Mouse (Mus musculus) CH12.LX (cell line): ENCODE data around the gene Rplp2. TPM values are rescaled to one million over a fixed set of nuclear protein-coding genes. Genes with fewer than 3 reads are reported as not detected.

Experiments used
- DNase-seq: peaks from one replicate; pipeline ENCODE4 v3.0.0-alpha.2; 2013; ENCODE audit errors: extremely low read depth
- H3K27ac ChIP-seq: 2 replicates; pipeline ENCODE4 v1.5.1; 2012; ENCODE audit warnings: low read depth, mild to moderate bottlenecking, control low read depth, moderate library complexity; ENCODE audit not compliant: insufficient read depth
- H3K27me3 ChIP-seq: replicated peaks from 2 replicates; pipeline ENCODE3; 2012; ENCODE audit warnings: inconsistent platforms
- H3K36me3 ChIP-seq, 2 experiments: replicated peaks in 1 of 2; 2 replicates each; pipeline versions ENCODE3 to v1.6.1; 2012; ENCODE audit warnings: inconsistent platforms in 1 of 2, low read length in 1 of 2, mild to moderate bottlenecking in 1 of 2, mixed read lengths in 1 of 2, moderate library complexity in 1 of 2; ENCODE audit not compliant: control insufficient read depth in 1 of 2, insufficient read depth in 1 of 2
- H3K4me1 ChIP-seq, 2 experiments: 2 replicates each; pipeline ENCODE4 v1.6.1; 2012; ENCODE audit warnings: inconsistent platforms in 1 of 2, moderate library complexity in 1 of 2; ENCODE audit not compliant: insufficient read depth in 2 of 2, control insufficient read depth in 1 of 2
- H3K4me2 ChIP-seq: 2 replicates; pipeline ENCODE4 v1.6.1; 2012; ENCODE audit warnings: low read depth, mild to moderate bottlenecking, control low read depth; ENCODE audit not compliant: poor library complexity, insufficient read depth, severe bottlenecking
- H3K4me3 ChIP-seq, 3 experiments: fragments of 150-350 bp in 1 of 3; sonication (generic) in 1 of 3; replicated peaks in 1 of 3; 2 replicates each; pipeline versions ENCODE3 to v1.5.1; 2011 to 2012; ENCODE audit warnings: low read depth in 2 of 3, low read length in 2 of 3, mild to moderate bottlenecking in 2 of 3, moderate library complexity in 2 of 3, control low read depth in 1 of 3, improper control_type of control experiment in 1 of 3, inconsistent platforms in 1 of 3, mixed read lengths in 1 of 3; ENCODE audit not compliant: poor library complexity in 1 of 3
- H3K79me2 ChIP-seq: replicated peaks from 2 replicates; pipeline ENCODE4 v1.6.1; 2012; ENCODE audit warnings: mild to moderate bottlenecking, moderate library complexity; ENCODE audit not compliant: control insufficient read depth, poor library complexity, insufficient read depth, severe bottlenecking; ENCODE audit errors: extremely low read depth
- H3K9ac ChIP-seq: 2 replicates; pipeline ENCODE4 v1.6.1; 2012; ENCODE audit warnings: low read depth, mild to moderate bottlenecking, control low read depth, moderate library complexity; ENCODE audit not compliant: insufficient read depth
- H3K9me3 ChIP-seq: replicated peaks from 2 replicates; pipeline ENCODE3; 2012; ENCODE audit warnings: low read length, inconsistent platforms, mixed read lengths
- BHLHE40 ChIP-seq: IDR thresholded peaks from 2 replicates; pipeline ENCODE4 v1.6.1; 2011; ENCODE audit warnings: mild to moderate bottlenecking, low read depth, low read length, improper control_type of control experiment
- CHD2 ChIP-seq: IDR thresholded peaks from 2 replicates; pipeline ENCODE4 v1.6.1; 2011; ENCODE audit warnings: low read length, improper control_type of control experiment
- CTCF ChIP-seq, 2 experiments: IDR thresholded peaks in 1 of 2; conservative IDR thresholded peaks in 1 of 2; 2 replicates each; pipeline ENCODE4 v1.5.1; 2011 to 2012; ENCODE audit warnings: low read depth in 2 of 2, low read length in 2 of 2, improper control_type of control experiment in 1 of 2, inconsistent platforms in 1 of 2, mild to moderate bottlenecking in 1 of 2, moderate library complexity in 1 of 2
- E2F4 ChIP-seq: IDR thresholded peaks from 2 replicates; pipeline ENCODE4 v1.6.1; 2011; ENCODE audit warnings: low read depth, low read length, improper control_type of control experiment; ENCODE audit not compliant: insufficient replicate concordance
- ELF1 ChIP-seq: IDR thresholded peaks from 2 replicates; pipeline ENCODE4 v1.6.1; 2014; ENCODE audit warnings: low read depth, mild to moderate bottlenecking, inconsistent platforms, low read length, improper control_type of control experiment
- ETS1 ChIP-seq: conservative IDR thresholded peaks from 2 replicates; pipeline ENCODE4 v1.6.1; 2012; ENCODE audit warnings: low read depth, mild to moderate bottlenecking, inconsistent platforms, low read length, improper control_type of control experiment, moderate library complexity
- GABPA ChIP-seq: IDR thresholded peaks from 2 replicates; pipeline ENCODE4 v1.6.1; 2012; ENCODE audit warnings: low read depth, low read length, improper control_type of control experiment, inconsistent platforms; ENCODE audit not compliant: insufficient replicate concordance
- IRF4 ChIP-seq: IDR thresholded peaks from 2 replicates; pipeline ENCODE4 v1.6.1; 2014; ENCODE audit warnings: low read depth, mild to moderate bottlenecking, inconsistent platforms, low read length, improper control_type of control experiment
- JUN ChIP-seq: IDR thresholded peaks from 2 replicates; pipeline ENCODE4 v1.6.1; 2011; ENCODE audit warnings: low read depth, mild to moderate bottlenecking, low read length, improper control_type of control experiment, moderate library complexity; ENCODE audit not compliant: insufficient read depth
- MAFK ChIP-seq: IDR thresholded peaks from 2 replicates; pipeline ENCODE4 v1.6.1; 2011; ENCODE audit warnings: low read length, improper control_type of control experiment; ENCODE audit not compliant: insufficient replicate concordance
- MAX ChIP-seq: IDR thresholded peaks from 2 replicates; pipeline ENCODE4 v1.6.1; 2011; ENCODE audit warnings: low read length, improper control_type of control experiment
- MAZ ChIP-seq: IDR thresholded peaks from 2 replicates; pipeline ENCODE4 v1.6.1; 2012; ENCODE audit warnings: low read depth, mild to moderate bottlenecking, inconsistent platforms, low read length, improper control_type of control experiment, moderate library complexity
- MXI1 ChIP-seq: IDR thresholded peaks from 2 replicates; pipeline ENCODE4 v1.6.1; 2011; ENCODE audit warnings: mild to moderate bottlenecking, low read depth, low read length, improper control_type of control experiment
- MYC ChIP-seq: IDR thresholded peaks from 2 replicates; pipeline ENCODE4 v1.6.1; 2011; ENCODE audit warnings: low read depth, mild to moderate bottlenecking, improper control_type of control experiment, low read length
- NELFE ChIP-seq: IDR thresholded peaks from 2 replicates; pipeline ENCODE4 v1.6.1; 2011; ENCODE audit warnings: low read depth, low read length, improper control_type of control experiment
- POLR2A ChIP-seq: IDR thresholded peaks from 2 replicates; pipeline ENCODE4 v1.6.1; 2011; ENCODE audit warnings: low read depth, mild to moderate bottlenecking, improper control_type of control experiment, low read length
- RAD21 ChIP-seq: IDR thresholded peaks from 2 replicates; pipeline ENCODE4 v1.6.1; 2011; ENCODE audit warnings: low read depth, mild to moderate bottlenecking, low read length, improper control_type of control experiment, moderate library complexity
- SIN3A ChIP-seq: IDR thresholded peaks from 2 replicates; pipeline ENCODE4 v1.6.1; 2012; ENCODE audit warnings: low read length, improper control_type of control experiment, inconsistent platforms
- TBP ChIP-seq: conservative IDR thresholded peaks from 2 replicates; pipeline ENCODE4 v1.6.1; 2011; ENCODE audit warnings: low read depth, low read length, improper control_type of control experiment
- TCF12 ChIP-seq: IDR thresholded peaks from 2 replicates; pipeline ENCODE4 v1.6.1; 2014; ENCODE audit warnings: low read depth, mild to moderate bottlenecking, inconsistent platforms, low read length, improper control_type of control experiment
- UBTF ChIP-seq: IDR thresholded peaks from 2 replicates; pipeline ENCODE4 v1.6.1; 2012; ENCODE audit warnings: low read depth, mild to moderate bottlenecking, inconsistent platforms, low read length, improper control_type of control experiment, moderate library complexity
- USF1 ChIP-seq: IDR thresholded peaks from 2 replicates; pipeline ENCODE4 v1.6.1; 2014; ENCODE audit warnings: low read depth, mild to moderate bottlenecking, inconsistent platforms, low read length, improper control_type of control experiment
- ZC3H11A ChIP-seq: IDR thresholded peaks from 2 replicates; pipeline ENCODE4 v1.6.1; 2012; ENCODE audit warnings: low read depth, mild to moderate bottlenecking, inconsistent platforms, low read length, improper control_type of control experiment
- ZKSCAN1 ChIP-seq: IDR thresholded peaks from 2 replicates; pipeline ENCODE4 v1.6.1; 2012; ENCODE audit warnings: low read depth, inconsistent platforms, low read length, improper control_type of control experiment, borderline replicate concordance
- ZMIZ1 ChIP-seq: IDR thresholded peaks from 2 replicates; pipeline ENCODE4 v1.6.1; 2012; ENCODE audit warnings: low read depth, mild to moderate bottlenecking, inconsistent platforms, low read length, improper control_type of control experiment
- ZNF384 ChIP-seq: IDR thresholded peaks from 2 replicates; pipeline ENCODE4 v1.6.1; 2012; ENCODE audit warnings: low read depth, low read length, improper control_type of control experiment, inconsistent platforms
- dilution Hi-C: fragments of 300-500 bp; cut with MboI; formaldehyde crosslinking; loops from 2 replicates; pipeline ENCODE4 v1.14.3; 2020; ENCODE audit warnings: low sequenced_read_pairs; ENCODE audit not compliant: extremely low pct_unique_long_range_greater_than_20kb, extremely low pct_ligation_motif_present
- in situ Hi-C: fragments of 300-500 bp; cut with MboI; formaldehyde crosslinking; loops from 3 replicates; pipeline ENCODE4 v1.14.3; 2019; ENCODE audit warnings: low sequenced_read_pairs, low pct_ligation_motif_present, low pct_unique_long_range_greater_than_20kb, mixed read lengths
- polyA plus RNA-seq: library from polyadenylated mRNA; unstranded; fragments of >175 nt; gene quantifications from 2 replicates; pipeline ENCODE4 v1.2.1, GENCODE M21; 2012; ENCODE audit warnings: low read depth; ENCODE audit not compliant: insufficient read length
- total RNA-seq, 2 experiments: library from RNA; depleted of rRNA; stranded (reverse); fragments of 300-350 nt in 1 of 2; fragments of >200 nt in 1 of 2; gene quantifications; 2 replicates each; pipeline ENCODE4 v1.2.3; 2012 to 2014

The Rplp2 gene
- total and polyA plus RNA-seq, 3 experiments = 791 to 3,416 (median 2,025) TPM

DNA sequence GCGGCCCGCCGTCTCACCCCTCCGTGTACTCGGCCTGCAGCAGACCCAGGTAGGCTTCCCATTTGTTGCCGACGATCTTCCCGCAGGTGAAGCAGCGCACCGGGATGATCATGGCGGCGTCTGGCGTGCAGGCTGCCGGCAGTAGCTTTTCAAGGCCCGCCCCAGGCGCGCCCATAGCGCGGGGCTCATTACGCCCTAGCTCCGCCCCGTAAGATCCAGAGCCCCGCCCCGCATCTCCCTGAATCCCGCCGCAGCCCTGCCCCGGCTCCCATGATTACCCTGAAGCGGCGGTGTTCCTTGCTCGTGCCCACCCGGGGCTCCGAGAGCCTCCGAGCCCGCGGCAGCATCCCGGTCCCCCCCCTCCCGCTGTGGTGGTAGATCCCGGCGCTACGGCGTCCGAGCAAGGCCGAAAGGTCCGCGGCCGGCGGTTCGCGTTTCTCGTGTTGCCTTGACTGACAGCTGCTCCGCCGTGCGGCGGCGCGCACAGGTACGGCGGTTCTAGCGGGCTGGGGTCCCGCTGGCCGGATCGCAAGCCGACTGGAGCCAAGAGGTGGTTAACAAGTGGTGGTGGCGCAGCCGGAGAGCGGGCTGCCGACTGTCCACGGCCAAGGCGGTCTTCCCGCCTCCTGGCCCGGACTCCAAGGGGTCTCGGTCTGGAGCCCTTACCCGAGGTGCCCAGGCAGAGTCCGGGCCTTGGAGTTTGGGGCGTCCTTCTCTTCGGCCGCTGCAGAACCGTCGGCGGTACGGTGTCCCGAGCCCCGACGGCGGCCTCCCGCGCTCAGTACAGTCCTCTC is 28.0 kb downstream of the Rplp2 start, which contains the start of the genes Polr2l and Tspan4 (continued):
- no peak for TF ChIP-seq MAFK
- TF ChIP-seq POLR2A = peak; percentile 88
- no peak for TF ChIP-seq E2F4
- peak; percentile 98 for TF ChIP-seq SIN3A
- peak; percentile 74 for TF ChIP-seq ELF1
- TF ChIP-seq ZKSCAN1 = no peak
- TF ChIP-seq UBTF = no peak
- no peak for TF ChIP-seq ZC3H11A

DNA sequence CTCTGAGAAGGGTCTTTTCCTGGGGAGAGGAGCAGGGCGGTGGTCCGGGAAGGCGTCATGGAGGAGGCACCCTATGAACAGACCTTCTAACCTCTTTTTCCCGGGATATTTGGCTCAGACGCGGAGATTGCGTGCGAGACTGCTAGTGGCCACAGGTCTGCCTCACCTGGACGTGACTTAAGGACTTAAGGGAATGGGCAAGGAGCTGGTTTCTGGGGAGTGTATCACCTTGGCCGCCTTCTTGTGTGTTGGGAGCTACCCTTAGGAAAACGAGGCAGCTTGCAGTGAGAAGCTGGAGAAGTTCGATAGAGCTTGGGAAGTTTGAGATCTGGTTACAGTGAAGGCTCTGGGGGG is 28.6 kb downstream of the Rplp2 start:
- no peak for DNase-seq
- no peak overlapping the region for H3K27ac ChIP-seq

DNA sequence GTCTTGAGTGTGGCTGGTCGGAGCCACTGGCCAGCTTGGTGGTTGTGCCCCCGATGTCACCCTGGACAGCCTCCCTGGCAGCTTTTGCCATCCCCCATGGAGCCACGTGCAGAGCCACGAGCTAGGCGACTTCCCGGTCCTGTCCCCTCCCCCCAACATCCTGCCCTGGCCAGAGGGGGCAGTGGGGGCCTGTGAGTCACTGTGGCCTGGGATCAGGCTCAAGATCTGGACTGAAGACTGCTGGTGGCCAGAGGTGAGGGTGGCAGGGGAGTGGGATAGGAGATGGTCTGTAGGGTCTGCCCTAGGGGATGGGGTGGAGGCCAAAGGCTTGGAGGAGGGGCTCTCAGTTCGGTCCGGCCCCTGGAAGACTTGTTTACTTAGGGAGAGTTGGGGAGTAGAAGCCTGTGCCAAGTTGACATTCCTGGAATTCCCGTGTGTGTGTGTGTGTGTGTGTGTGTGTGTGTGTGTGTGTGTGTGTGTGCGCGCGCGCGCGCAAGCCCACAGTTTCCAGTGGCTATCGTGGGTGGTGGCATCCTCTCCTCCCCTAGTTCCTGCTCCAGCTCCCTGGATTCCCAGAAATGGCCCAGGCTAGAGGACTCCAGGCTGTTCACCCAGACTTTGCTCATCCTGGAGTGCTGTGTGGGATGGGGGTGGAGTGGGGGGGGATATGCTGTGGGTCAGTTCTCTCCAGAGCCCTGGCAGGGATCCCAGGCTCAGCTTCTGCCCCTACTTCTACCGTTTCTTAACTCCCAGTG is 29.2 kb downstream of the Rplp2 start:
- H3K36me3 ChIP-seq = peaks cover 10 to 20% of the 10 kb centered on the region in 2 experiments
- TF ChIP-seq MYC (peak; percentile 96), JUN (no peak), MAX (peak; percentile 88; the same call in 1 of the 2 replicates), MXI1 (peak; percentile 80; the same call in 1 of the 2 replicates), CHD2 (peak; percentile 80; the same call in 1 of the 2 replicates), ELF1 (0 out of 2 replicates have a peak, but pooled peaks have one; percentile 40), BHLHE40 (peak; percentile 88), GABPA (no peak), CTCF (conservative IDR thresholded peaks at IDR 0.05 in 1 of 2, IDR thresholded peaks at IDR 0.05 in 1 of 2; ENCODE audit: low read depth in 2 of 2, low read length in 2 of 2) (0 out of 4 replicates have a peak, but pooled peaks of 1 of the 2 experiments have one; percentile 6)
- H3K4me1 ChIP-seq = peaks cover 16 to 48% of the 10 kb centered on the region in 2 experiments
- in situ Hi-C loops = no loop called here
- H3K4me3 ChIP-seq = peak overlapping the region; percentile 74 to 96 (median 89)
- H3K9ac ChIP-seq = peak overlapping the region; percentile 25
- no peak for DNase-seq
- H3K4me2 ChIP-seq = peak overlapping the region; percentile 53
- no peak overlapping the region for H3K27ac ChIP-seq
- dilution Hi-C loops = no loop called here
- H3K9me3 ChIP-seq = no peaks in the 10 kb centered on the region
- H3K79me2 ChIP-seq = peaks cover 22% of the 10 kb centered on the region
- H3K27me3 ChIP-seq = peaks cover 9% of the 10 kb centered on the region

More for the DNA sequence above, 28.6 kb downstream of the Rplp2 start:
- in situ Hi-C loops = no loop called here
- TF ChIP-seq ZC3H11A (no peak), ETS1 (no peak), ZNF384 (no peak), ZMIZ1 (no peak), NELFE (no peak), RAD21 (no peak), TBP (no peak), MAZ (no peak), MAX (no peak), IRF4 (no peak), TCF12 (no peak), GABPA (no peak), UBTF (no peak), USF1 (no peak), CTCF (conservative IDR thresholded peaks at IDR 0.05 in 1 of 2, IDR thresholded peaks at IDR 0.05 in 1 of 2; ENCODE audit: low read depth in 2 of 2, low read length in 2 of 2) (no peak)
- Histone ChIP-seq H3K27me3 (peaks cover 9% of the 10 kb centered on the region), H3K4me3 (peak overlapping the region; percentile 74 to 96 (median 89)), H3K9me3 (no peaks in the 10 kb centered on the region), H3K4me1 (peaks cover 13 to 43% of the 10 kb centered on the region in 2 experiments), H3K9ac (peak overlapping the region; percentile 40), H3K36me3 (peaks cover 16 to 26% of the 10 kb centered on the region in 2 experiments), H3K4me2 (peak overlapping the region; percentile 53), H3K79me2 (peaks cover 22% of the 10 kb centered on the region)
- dilution Hi-C loops = no loop called here
